Mouse (Mus musculus) ES-Bruce4 (cell line): ENCODE results near the gene Zfp280c. TPM values are rescaled to one million over a fixed set of nuclear protein-coding genes. Genes with fewer than 3 reads are reported as not detected.

Source experiments
- H3K27ac ChIP-seq: 2 replicates; pipeline ENCODE4 v1.5.1; 2012; ENCODE audit warnings: low read length, inconsistent platforms; ENCODE audit not compliant: insufficient read depth
- H3K27me3 ChIP-seq: 2 replicates; pipeline ENCODE4 v1.6.1; 2012; ENCODE audit warnings: mild to moderate bottlenecking, low read length, inconsistent platforms; ENCODE audit not compliant: control insufficient read depth, poor library complexity, insufficient read depth, severe bottlenecking
- H3K36me3 ChIP-seq: 2 replicates; pipeline ENCODE4 v1.6.1; 2012; ENCODE audit warnings: inconsistent platforms, mild to moderate bottlenecking, low read length, moderate library complexity; ENCODE audit not compliant: control insufficient read depth, poor library complexity, insufficient read depth, severe bottlenecking
- H3K4me1 ChIP-seq: one replicate; pipeline ENCODE4 v1.8.1; 2011; ENCODE audit warnings: low read length; ENCODE audit not compliant: control insufficient read depth, insufficient read depth
- H3K4me3 ChIP-seq: 2 replicates; pipeline ENCODE4 v1.5.1; 2011; ENCODE audit warnings: low read depth, mild to moderate bottlenecking, low read length
- H3K9ac ChIP-seq: 2 replicates; pipeline ENCODE4 v1.6.1; 2012; ENCODE audit warnings: low read depth, mild to moderate bottlenecking, inconsistent platforms; ENCODE audit not compliant: poor library complexity, severe bottlenecking
- H3K9me3 ChIP-seq: replicated peaks from 2 replicates; pipeline ENCODE4 v1.6.1; 2012; ENCODE audit warnings: mild to moderate bottlenecking, low read length, inconsistent platforms; ENCODE audit not compliant: control insufficient read depth, poor library complexity, insufficient read depth, severe bottlenecking
- CTCF ChIP-seq: IDR thresholded peaks from one replicate; pipeline ENCODE4 v1.8.1; 2011; ENCODE audit warnings: low read depth, low read length
- EP300 ChIP-seq: IDR thresholded peaks from 2 replicates; pipeline ENCODE4 v1.6.1; 2011; ENCODE audit warnings: low read depth, low read length; ENCODE audit not compliant: insufficient read depth
- POLR2A ChIP-seq: IDR thresholded peaks from one replicate; pipeline ENCODE4 v1.8.1; 2011; ENCODE audit warnings: low read length; ENCODE audit not compliant: insufficient read depth
- polyA plus RNA-seq: library from polyadenylated mRNA; stranded (reverse); fragments of >200 nt; gene quantifications from 2 replicates; pipeline ENCODE4 v1.2.4, GENCODE M21; 2011; ENCODE audit warnings: low read depth; ENCODE audit not compliant: missing spikeins, insufficient read depth, insufficient read length

The Zfp280c gene
- polyA plus RNA-seq, 1 experiment, result 47.4 TPM

DNA sequence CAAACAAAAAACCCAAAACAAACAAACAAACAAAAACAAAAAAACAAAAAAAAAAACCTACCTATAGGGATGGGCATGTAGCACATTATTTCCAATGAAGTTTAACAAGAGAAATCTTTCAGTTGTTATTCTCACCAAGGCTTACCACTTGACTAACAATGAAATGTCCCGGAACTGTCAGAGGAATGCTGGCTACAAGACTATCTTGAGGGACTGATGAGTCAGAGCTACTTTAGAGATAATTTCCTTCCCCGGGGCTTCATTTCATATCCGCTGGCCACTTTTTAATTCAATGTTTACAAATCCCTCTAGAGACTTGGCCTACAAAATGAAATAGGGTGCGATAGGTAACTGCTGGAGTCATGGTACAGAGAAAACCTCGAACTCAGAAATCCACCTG, 2.6 kb upstream of the Zfp280c start:
- Histone ChIP-seq H3K27me3 (no peaks in the 10 kb centered on the region), H3K9me3 (no peaks in the 10 kb centered on the region), H3K4me3 (no peak overlapping the region), H3K36me3 (no peaks in the 10 kb centered on the region), H3K27ac (no peak overlapping the region), H3K9ac (no peak overlapping the region), H3K4me1 (no peaks in the 10 kb centered on the region)
- TF ChIP-seq EP300 (no peak), POLR2A (no peak), CTCF (no peak)

DNA sequence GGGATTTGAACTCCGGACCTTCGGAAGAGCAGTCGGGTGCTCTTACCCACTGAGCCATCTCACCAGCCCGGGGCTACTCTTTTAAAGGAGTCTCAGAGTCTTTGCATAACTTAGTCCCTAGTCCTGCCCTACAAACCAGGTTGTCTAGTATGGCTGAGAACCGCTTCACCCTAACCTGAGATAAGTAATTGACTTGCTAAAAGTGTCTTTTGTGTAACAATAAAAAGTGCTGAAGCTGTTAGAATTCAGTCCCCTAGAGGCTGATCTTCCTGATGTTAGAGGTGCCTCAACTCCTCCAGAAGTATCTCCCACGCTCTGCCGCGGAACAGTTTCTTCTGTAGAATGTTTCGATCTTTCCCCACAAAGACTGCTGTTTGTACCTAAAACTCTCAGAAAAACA, 1.7 kb upstream of the Zfp280c start:
- Histone ChIP-seq H3K27ac (no peak overlapping the region), H3K9me3 (no peaks in the 10 kb centered on the region), H3K9ac (no peak overlapping the region), H3K4me1 (no peaks in the 10 kb centered on the region), H3K4me3 (no peak overlapping the region), H3K36me3 (no peaks in the 10 kb centered on the region; the same call in 1 of the 2 replicates), H3K27me3 (no peaks in the 10 kb centered on the region)
- TF ChIP-seq CTCF, result no peak
- TF ChIP-seq POLR2A, result no peak
- TF ChIP-seq EP300, result no peak

DNA sequence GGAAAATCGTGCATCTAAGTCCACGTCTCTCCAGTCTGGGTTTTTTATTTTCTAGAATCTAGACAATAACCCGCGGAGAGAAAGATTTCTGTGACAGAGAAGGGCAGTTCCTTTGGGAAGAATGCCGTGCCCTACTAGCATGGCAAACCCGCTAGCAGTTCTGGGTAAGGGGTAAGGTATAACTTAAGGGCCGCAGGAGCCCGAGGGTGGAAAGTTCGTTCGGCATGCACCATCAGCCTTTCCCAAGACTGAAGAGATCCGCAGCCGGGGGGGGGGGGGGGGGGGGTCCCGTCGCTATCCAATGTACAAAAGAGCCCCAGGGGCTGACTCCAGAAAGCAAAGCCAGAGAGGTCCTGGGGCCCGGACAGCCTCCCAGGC, 594 bp downstream of the Zfp280c start:
- no peaks in the 10 kb centered on the region for H3K9me3 ChIP-seq
- peaks cover 10% of the 10 kb centered on the region for H3K36me3 ChIP-seq
- TF ChIP-seq EP300 (no peak), CTCF (no peak), POLR2A (no peak)
- H3K27ac ChIP-seq, result no peak overlapping the region
- H3K4me3 ChIP-seq, result peak overlapping the region; percentile 90
- no peaks in the 10 kb centered on the region for H3K4me1 ChIP-seq
- peak overlapping the region; percentile 89 for H3K9ac ChIP-seq
- H3K27me3 ChIP-seq, result no peaks in the 10 kb centered on the region

DNA sequence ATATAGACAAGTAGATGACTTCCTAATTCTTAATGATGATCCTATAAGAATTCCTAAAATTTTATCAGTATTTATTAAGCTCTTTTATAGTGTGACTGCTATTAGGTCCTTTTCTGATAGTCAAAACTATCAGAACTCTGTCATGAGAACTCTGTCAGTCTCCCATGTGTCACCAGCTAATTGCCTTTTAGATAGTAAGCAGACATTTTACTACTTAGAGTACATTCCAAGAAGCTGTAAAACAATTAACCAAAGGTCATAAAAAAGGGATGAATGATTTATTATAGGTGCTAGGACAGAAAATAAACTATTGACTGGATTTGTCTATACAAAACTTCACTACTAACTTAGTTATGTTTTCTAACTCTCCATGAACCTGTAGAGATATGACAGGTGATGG, 11.0 kb downstream of the Zfp280c start:
- TF ChIP-seq CTCF (no peak), POLR2A (no peak), EP300 (no peak)
- no peak overlapping the region for H3K27ac ChIP-seq
- no peak overlapping the region for H3K4me3 ChIP-seq
- no peak overlapping the region for H3K9ac ChIP-seq
- H3K9me3 ChIP-seq, result no peaks in the 10 kb centered on the region
- H3K36me3 ChIP-seq, result no peaks in the 10 kb centered on the region; the same call in 1 of the 2 replicates
- H3K4me1 ChIP-seq, result no peaks in the 10 kb centered on the region
- no peaks in the 10 kb centered on the region for H3K27me3 ChIP-seq

DNA sequence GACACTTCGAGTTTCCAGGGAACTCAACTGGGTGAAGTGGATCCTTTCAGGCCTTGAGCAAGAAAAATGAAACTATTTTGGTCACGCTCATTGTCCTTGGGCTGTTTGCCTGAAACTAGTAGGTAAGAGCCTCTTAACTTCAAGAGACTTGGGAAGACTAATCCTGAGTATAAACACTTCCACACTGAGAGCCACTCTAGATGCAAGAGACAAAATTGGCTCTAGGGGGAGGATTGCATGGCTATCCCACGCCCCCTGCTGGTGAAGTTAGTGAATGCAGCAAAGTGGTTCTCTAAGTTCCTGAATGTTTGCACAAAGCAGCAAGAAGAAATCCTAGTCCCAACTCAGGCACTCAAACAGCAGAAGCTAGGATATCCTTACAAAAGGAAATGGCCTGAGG, 62.1 kb downstream of the Zfp280c start:
- Histone ChIP-seq H3K9ac (no peak overlapping the region), H3K36me3 (no peaks in the 10 kb centered on the region), H3K9me3 (no peaks in the 10 kb centered on the region), H3K4me1 (no peaks in the 10 kb centered on the region), H3K4me3 (no peak overlapping the region), H3K27me3 (no peaks in the 10 kb centered on the region), H3K27ac (no peak overlapping the region)
- TF ChIP-seq POLR2A, result no peak
- TF ChIP-seq CTCF, result peak; percentile 49

- H3K36me3 ChIP-seq, result no peaks in the 10 kb centered on the region
Observed at GRCm38 (mm10) chrX:48526435-48526834, 67.9 kb downstream of the Zfp280c start.

More at GRCm38 (mm10) chrX:48526435-48526834, 67.9 kb downstream of the Zfp280c start:
- no peak for TF ChIP-seq POLR2A
- TF ChIP-seq CTCF, result no peak
- no peak for TF ChIP-seq EP300
- Histone ChIP-seq H3K4me3 (no peak overlapping the region), H3K9ac (no peak overlapping the region), H3K9me3 (no peaks in the 10 kb centered on the region), H3K4me1 (no peaks in the 10 kb centered on the region), H3K27ac (no peak overlapping the region), H3K27me3 (no peaks in the 10 kb centered on the region)
